Mouse (Mus musculus): ENCODE results near the gene Dact1. TPM values are rescaled to one million over a fixed set of nuclear protein-coding genes. Genes with fewer than 3 reads are reported as not detected.

Gene Dact1
- polyA plus RNA-seq, 1 experiment, result not detected

GRCm38 (mm10) chr12:71337025-71337582 lies 27.4 kb downstream of the Dact1 start:
- TF ChIP-seq CTCF (IDR thresholded peaks at IDR 0.05; ENCODE audit: low read depth, low read length) (no peak), POLR2A (IDR thresholded peaks at IDR 0.05; ENCODE audit: borderline replicate concordance, low read depth, low read length) (no peak)
- H3K4me3 ChIP-seq (ENCODE audit: insufficient read depth, low read length), result no peak overlapping the region
- no peaks in the 10 kb centered on the region for H3K4me1 ChIP-seq (ENCODE audit: control insufficient read depth, insufficient read depth, low read length)
- no peak overlapping the region for H3K27ac ChIP-seq (ENCODE audit: insufficient read depth, low read depth, low read length)

DNA sequence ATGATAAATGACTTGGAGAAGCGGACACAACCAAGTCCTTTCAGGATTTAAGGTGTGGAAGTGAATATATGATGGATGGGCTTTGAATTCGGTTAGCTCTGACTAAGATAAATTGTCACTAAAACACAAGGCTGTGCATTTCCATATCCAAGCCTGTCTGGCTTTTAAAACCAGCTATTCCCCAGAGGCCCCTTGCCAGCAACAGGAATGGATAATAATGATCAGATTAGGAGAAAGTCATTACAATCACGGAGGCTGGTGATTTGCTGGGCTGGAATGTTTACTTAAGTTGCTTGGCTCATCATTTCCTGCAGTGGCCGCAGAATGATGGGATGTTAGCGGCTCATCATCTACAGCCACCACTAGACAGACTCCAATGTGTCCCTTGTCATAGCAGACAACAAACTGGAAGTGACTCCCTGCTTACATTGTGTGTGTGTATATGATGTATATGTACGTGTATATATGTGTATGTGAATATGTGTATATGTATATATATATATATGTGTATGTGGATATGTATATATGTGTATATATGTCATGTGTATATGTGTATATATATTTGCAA lies 28.3 kb downstream of the Dact1 start:
- TF ChIP-seq POLR2A (IDR thresholded peaks at IDR 0.05; ENCODE audit: borderline replicate concordance, low read depth, low read length) (no peak), CTCF (IDR thresholded peaks at IDR 0.05; ENCODE audit: low read depth, low read length) (no peak)
- Histone ChIP-seq H3K27ac (ENCODE audit: insufficient read depth, low read depth, low read length) (no peak overlapping the region), H3K4me1 (ENCODE audit: control insufficient read depth, insufficient read depth, low read length) (no peaks in the 10 kb centered on the region), H3K4me3 (ENCODE audit: insufficient read depth, low read length) (no peak overlapping the region)

GRCm38 (mm10) chr12:71339142-71339848 lies 29.6 kb downstream of the Dact1 start:
- TF ChIP-seq POLR2A (IDR thresholded peaks at IDR 0.05; ENCODE audit: borderline replicate concordance, low read depth, low read length), result no peak
- TF ChIP-seq CTCF (IDR thresholded peaks at IDR 0.05; ENCODE audit: low read depth, low read length), result no peak
- no peak overlapping the region for H3K27ac ChIP-seq (ENCODE audit: insufficient read depth, low read depth, low read length)

DNA sequence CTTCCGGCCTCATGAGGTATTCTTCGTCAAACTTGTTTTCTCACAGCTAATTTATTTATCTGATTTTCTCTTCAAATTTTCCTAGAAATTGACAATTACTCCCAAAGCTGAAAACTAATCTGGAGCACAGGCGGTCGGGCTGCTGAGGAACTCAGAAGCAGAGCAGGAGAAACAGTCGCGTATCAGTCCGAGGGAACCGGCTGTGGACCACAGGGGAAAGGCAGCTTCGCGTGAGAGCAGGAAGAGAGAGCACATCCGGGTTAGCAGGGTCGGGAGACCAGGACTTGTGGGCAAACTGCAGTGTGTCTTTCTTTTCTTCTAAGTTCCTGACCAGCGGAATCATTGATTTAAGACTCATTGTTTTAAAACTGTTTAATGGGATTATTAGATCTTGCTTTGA lies 32.7 kb downstream of the Dact1 start:
- no peaks in the 10 kb centered on the region for H3K4me1 ChIP-seq (ENCODE audit: control insufficient read depth, insufficient read depth, low read length)
- TF ChIP-seq CTCF (IDR thresholded peaks at IDR 0.05; ENCODE audit: low read depth, low read length) (no peak), POLR2A (IDR thresholded peaks at IDR 0.05; ENCODE audit: borderline replicate concordance, low read depth, low read length) (no peak)
- no peak overlapping the region for H3K4me3 ChIP-seq (ENCODE audit: insufficient read depth, low read length)
- H3K27ac ChIP-seq (ENCODE audit: insufficient read depth, low read depth, low read length), result no peak overlapping the region

More at GRCm38 (mm10) chr12:71339142-71339848, 29.6 kb downstream of the Dact1 start:
- Histone ChIP-seq H3K4me1 (ENCODE audit: control insufficient read depth, insufficient read depth, low read length) (no peaks in the 10 kb centered on the region), H3K4me3 (ENCODE audit: insufficient read depth, low read length) (no peak overlapping the region)

GRCm38 (mm10) chr12:71345471-71345870 lies 35.8 kb downstream of the Dact1 start:
- no peaks in the 10 kb centered on the region for H3K4me1 ChIP-seq (ENCODE audit: control insufficient read depth, insufficient read depth, low read length)
- TF ChIP-seq POLR2A (IDR thresholded peaks at IDR 0.05; ENCODE audit: borderline replicate concordance, low read depth, low read length) (no peak), CTCF (IDR thresholded peaks at IDR 0.05; ENCODE audit: low read depth, low read length) (no peak)
- H3K27ac ChIP-seq (ENCODE audit: insufficient read depth, low read depth, low read length), result no peak overlapping the region
- H3K4me3 ChIP-seq (ENCODE audit: insufficient read depth, low read length), result no peak overlapping the region

DNA sequence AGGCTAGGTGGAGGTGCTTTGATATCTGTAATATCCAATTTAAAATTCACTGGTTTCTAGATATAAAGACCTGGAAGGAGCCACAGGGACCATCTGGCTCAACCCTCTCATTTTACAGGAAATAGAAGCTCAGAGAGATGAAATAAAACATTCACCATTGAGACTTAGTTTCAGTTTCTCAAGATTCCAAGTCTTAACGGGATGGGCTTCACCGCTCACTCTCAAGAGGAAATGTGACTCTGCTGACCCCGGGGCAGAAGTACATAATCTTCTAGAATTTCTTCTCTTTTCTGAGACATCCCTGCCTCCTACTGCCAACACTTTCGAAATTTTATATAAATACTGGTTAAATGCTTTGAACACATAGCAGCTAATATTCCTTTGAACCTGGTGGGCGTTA lies 36.4 kb downstream of the Dact1 start:
- TF ChIP-seq POLR2A (IDR thresholded peaks at IDR 0.05; ENCODE audit: borderline replicate concordance, low read depth, low read length) (no peak), CTCF (IDR thresholded peaks at IDR 0.05; ENCODE audit: low read depth, low read length) (no peak)
- Histone ChIP-seq H3K27ac (ENCODE audit: insufficient read depth, low read depth, low read length) (no peak overlapping the region), H3K4me3 (ENCODE audit: insufficient read depth, low read length) (no peak overlapping the region), H3K4me1 (ENCODE audit: control insufficient read depth, insufficient read depth, low read length) (no peaks in the 10 kb centered on the region)

DNA sequence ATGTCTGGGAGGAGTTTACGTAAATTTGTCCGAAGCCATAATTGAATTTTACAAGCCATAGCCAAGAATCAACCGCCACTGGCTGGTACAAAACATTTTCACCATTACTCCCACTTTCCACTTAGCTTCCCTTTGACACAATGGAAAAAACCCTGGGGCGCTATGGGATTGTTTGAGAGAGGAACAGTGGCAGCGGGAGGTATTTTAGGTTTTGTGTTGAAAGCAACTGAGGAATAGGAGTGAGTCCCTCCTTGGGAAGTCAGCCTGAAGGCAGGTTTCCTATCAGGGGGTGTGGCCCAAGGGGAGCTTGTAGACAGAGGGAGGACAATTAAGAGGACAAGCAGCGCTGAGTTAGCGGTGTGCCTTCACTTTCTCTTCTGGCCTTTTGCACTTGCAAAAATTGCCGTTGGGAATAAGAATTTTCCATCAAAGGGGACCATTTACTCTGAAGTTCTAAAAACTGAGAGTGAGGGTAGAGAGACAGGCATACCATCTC lies 38.8 kb downstream of the Dact1 start:
- Histone ChIP-seq H3K27ac (ENCODE audit: insufficient read depth, low read depth, low read length) (no peak overlapping the region), H3K4me1 (ENCODE audit: control insufficient read depth, insufficient read depth, low read length) (no peaks in the 10 kb centered on the region), H3K4me3 (ENCODE audit: insufficient read depth, low read length) (no peak overlapping the region)
- TF ChIP-seq POLR2A (IDR thresholded peaks at IDR 0.05; ENCODE audit: borderline replicate concordance, low read depth, low read length) (no peak), CTCF (IDR thresholded peaks at IDR 0.05; ENCODE audit: low read depth, low read length) (no peak)

GRCm38 (mm10) chr12:71350077-71350476 lies 40.4 kb downstream of the Dact1 start:
- Histone ChIP-seq H3K4me3 (ENCODE audit: insufficient read depth, low read length) (no peak overlapping the region), H3K27ac (ENCODE audit: insufficient read depth, low read depth, low read length) (no peak overlapping the region), H3K4me1 (ENCODE audit: control insufficient read depth, insufficient read depth, low read length) (no peaks in the 10 kb centered on the region)
- TF ChIP-seq CTCF (IDR thresholded peaks at IDR 0.05; ENCODE audit: low read depth, low read length) (no peak), POLR2A (IDR thresholded peaks at IDR 0.05; ENCODE audit: borderline replicate concordance, low read depth, low read length) (no peak)

- TF ChIP-seq POLR2A (IDR thresholded peaks at IDR 0.05; ENCODE audit: borderline replicate concordance, low read depth, low read length), result no peak
- TF ChIP-seq CTCF (IDR thresholded peaks at IDR 0.05; ENCODE audit: low read depth, low read length), result no peak
- Histone ChIP-seq H3K4me1 (ENCODE audit: control insufficient read depth, insufficient read depth, low read length) (no peaks in the 10 kb centered on the region; the same call in 1 of the 2 replicates), H3K4me3 (ENCODE audit: insufficient read depth, low read length) (no peak overlapping the region), H3K27ac (ENCODE audit: insufficient read depth, low read depth, low read length) (no peak overlapping the region)
These were observed 45.0 kb downstream of the Dact1 start for GRCm38 (mm10) chr12:71354656-71355055.

GRCm38 (mm10) chr12:71355092-71355491 lies 45.4 kb downstream of the Dact1 start:
- Histone ChIP-seq H3K4me1 (ENCODE audit: control insufficient read depth, insufficient read depth, low read length) (no peaks in the 10 kb centered on the region; the same call in 1 of the 2 replicates), H3K27ac (ENCODE audit: insufficient read depth, low read depth, low read length) (no peak overlapping the region), H3K4me3 (ENCODE audit: insufficient read depth, low read length) (no peak overlapping the region)
- TF ChIP-seq CTCF (IDR thresholded peaks at IDR 0.05; ENCODE audit: low read depth, low read length) (no peak), POLR2A (IDR thresholded peaks at IDR 0.05; ENCODE audit: borderline replicate concordance, low read depth, low read length) (no peak)
